Mouse (Mus musculus) C2C12 (cell line): ENCODE measurements around the gene Ugt1a5.

Experiments used
- CEBPB ChIP-seq: IDR thresholded peaks from one replicate; pipeline ENCODE4 v1.6.1; 2011; ENCODE audit warnings: low read depth, mild to moderate bottlenecking, control low read depth, moderate library complexity
- CTCF ChIP-seq: IDR thresholded peaks from one replicate; pipeline ENCODE4 v1.5.1; 2011; ENCODE audit not compliant: control insufficient read depth, insufficient read depth, insufficient read length
- FOSL1 ChIP-seq: IDR thresholded peaks from one replicate; pipeline ENCODE4 v1.8.0; 2011; ENCODE audit warnings: mild to moderate bottlenecking, low read length; ENCODE audit not compliant: poor library complexity, insufficient read depth, severe bottlenecking
- MAX ChIP-seq: IDR thresholded peaks from one replicate; pipeline ENCODE4 v1.6.1; 2011; ENCODE audit warnings: mild to moderate bottlenecking, control low read depth
- MYOG ChIP-seq: IDR thresholded peaks from one replicate; pipeline ENCODE4 v1.6.1; 2011; ENCODE audit not compliant: control insufficient read depth, insufficient read length; ENCODE audit errors: extremely low read depth
- USF1 ChIP-seq: IDR thresholded peaks from one replicate; pipeline ENCODE4 v1.6.1; 2011; ENCODE audit warnings: low read depth, mild to moderate bottlenecking, control low read depth, moderate library complexity

DNA sequence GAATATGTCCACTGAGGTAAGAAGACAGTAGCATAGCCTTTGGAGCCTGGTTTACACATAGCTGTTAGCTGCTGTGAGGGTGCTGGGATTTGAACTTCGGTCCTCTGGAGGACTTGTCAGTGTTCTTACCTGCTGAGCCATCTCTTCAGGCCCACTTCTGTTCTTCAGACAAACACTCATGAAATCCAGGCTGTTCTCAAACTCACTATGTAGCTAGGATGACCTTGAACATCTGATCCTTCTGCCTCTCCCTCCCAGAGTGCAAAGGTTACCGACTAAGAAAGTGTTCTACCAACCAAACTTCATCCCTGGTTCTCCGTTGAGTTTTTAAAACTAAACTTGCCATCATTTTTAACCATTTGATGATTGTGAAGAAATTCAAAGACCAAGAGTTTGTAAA, 28.5 kb upstream of the Ugt1a5 start:
- TF ChIP-seq CTCF: no peak
- no peak for TF ChIP-seq CEBPB
- no peak for TF ChIP-seq MYOG
- TF ChIP-seq USF1: no peak
- TF ChIP-seq MAX: no peak
- no peak for TF ChIP-seq FOSL1
